Mouse (Mus musculus): ENCODE measurements around the gene Cd55.
"Not testable (repeated sequence)": the region's sequence is repeated elsewhere in the genome, so short reads cannot be mapped to it uniquely, and the experiment has no call there.

Cd55 gene

DNA sequence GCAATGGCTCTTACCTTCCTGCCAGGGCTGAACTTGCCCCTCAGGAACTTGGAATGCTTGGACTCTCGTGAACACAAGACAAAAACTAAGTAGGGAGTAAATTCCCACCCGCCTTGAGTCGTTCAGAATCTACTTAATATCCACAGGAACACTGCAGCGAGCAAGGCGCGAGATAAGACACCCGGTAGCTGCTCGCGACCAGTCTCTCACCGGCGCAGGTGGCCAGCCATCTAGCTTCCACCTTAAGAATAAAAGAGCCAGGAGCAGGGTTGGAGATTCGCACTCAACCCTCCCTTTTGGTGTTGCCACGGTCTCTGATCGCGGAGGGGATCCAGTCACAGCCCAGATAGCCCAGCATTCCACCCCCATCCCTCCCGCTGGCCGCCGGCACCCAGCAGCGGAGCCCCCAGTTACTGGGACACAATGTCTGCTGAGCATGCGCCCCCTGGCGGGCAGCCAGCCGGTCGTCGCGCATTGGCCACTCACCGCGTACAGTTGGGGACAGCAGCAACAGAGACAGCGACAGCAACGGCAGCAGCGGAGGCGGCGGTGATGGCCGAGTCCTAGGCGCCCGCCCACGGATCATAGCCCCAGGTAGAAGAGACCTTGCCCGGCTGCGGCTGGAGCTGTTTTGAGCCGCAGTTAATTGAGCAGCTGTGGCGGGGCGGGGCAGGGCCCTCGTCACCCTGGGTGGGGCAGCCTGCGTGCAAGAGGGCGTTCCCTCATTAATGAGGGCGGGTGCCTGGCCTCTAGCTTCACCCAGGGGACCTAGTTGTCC, at the start of gene Cd55:
Gene Cd55, minus strand, starts transcription at position 661 of the 778 bp plus-strand sequence.
- peak; percentile 52 for DNase-seq (ENCODE audit: low read depth, low spot score)

GRCm38 (mm10) chr1:130511823-130512370, 49.4 kb upstream of the Cd55 start:
- DNase-seq (ENCODE audit: low read depth, low spot score) = no peak

DNA sequence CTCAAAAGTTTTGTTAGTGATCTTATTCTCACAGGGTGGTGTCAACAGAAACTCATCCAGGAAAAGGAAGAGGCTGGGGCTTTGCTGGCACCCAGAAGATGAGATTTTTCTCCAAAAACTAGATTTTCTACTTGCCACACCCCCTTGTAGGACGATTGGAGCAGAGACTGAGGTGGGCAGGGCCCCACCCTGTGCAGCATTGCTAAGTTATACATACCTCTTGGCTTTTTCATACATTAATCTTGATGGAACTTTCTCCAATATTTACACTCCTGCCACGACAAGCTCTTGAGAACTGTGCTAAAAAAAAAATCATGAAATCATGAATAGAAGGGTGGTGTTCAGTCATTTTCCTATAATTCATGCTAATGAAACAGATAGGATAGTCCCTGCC, 46.4 kb upstream of the Cd55 start:
- no peak for DNase-seq (ENCODE audit: low read depth, low spot score)

DNA sequence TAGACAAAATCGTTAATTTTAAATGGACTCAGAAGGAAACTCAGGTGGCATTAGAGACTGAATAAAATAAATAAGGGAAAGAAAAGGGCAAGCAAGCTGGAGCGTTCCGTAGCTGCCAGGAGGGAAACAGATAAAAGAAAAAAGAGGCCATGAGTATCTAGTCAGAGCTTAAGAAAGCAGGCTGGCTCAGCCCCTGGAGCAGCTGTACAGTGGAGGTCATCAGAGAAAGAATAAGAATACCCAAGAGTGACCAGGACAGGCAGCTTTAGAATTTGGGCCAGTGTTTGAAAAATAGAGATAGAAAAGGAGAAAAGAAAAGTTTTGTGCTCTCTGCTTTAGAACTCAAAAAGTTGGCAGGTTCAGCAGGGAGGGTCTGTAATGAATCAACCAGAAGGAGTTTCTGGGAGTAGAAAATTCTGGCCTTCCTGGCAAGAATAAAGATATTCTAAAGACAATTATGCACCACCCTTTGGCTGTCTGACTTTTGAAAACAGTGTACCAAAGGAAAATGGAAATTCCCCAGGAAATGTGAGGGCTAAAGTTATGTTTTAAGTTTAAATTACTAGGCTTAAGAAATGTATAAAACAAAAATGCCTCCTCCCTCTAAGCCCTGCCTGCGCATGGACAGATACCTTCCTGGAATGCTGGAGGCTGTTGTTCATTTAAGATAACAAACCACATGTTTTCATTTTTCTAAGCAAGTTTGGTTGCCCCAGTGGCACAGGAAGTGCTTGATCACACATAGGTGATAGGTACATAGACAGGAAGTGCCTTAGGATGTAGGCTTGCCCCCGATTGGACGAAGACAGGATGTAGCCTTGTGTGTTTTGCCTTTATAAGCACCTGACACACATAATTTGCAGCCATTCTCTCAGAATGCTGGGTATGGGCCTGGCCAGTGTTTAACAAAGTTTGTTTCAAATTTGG, 45.7 kb upstream of the Cd55 start:
- no peak for DNase-seq (ENCODE audit: low read depth, low spot score)

DNA sequence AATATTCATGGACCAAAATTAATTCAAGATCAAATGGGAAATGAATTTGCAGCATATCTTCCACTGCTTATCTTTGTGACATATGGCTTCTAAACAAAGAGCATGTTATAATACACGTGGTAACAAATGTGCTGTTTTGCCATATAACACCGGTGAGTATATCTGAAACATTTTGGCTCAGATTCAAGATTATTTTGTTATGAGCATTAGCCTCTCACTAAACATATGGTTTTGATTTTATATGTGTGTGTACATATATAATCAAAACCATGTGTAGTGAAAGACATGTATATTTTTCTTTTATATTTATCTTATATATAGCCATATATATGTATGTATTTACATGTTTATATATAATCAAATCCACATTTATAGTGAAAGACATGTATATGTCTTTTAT, 44.9 kb upstream of the Cd55 start:
- no peak for DNase-seq (ENCODE audit: low read depth, low spot score)

- no peak for DNase-seq (ENCODE audit: low read depth, low spot score)
These were observed 37.4 kb upstream of the Cd55 start for GRCm38 (mm10) chr1:130499962-130500361.

GRCm38 (mm10) chr1:130498331-130498730, 35.8 kb upstream of the Cd55 start:
- no peak for DNase-seq (ENCODE audit: low read depth, low spot score)

GRCm38 (mm10) chr1:130486816-130487545, 24.4 kb upstream of the Cd55 start:
- no peak for DNase-seq (ENCODE audit: low read depth, low spot score)

DNA sequence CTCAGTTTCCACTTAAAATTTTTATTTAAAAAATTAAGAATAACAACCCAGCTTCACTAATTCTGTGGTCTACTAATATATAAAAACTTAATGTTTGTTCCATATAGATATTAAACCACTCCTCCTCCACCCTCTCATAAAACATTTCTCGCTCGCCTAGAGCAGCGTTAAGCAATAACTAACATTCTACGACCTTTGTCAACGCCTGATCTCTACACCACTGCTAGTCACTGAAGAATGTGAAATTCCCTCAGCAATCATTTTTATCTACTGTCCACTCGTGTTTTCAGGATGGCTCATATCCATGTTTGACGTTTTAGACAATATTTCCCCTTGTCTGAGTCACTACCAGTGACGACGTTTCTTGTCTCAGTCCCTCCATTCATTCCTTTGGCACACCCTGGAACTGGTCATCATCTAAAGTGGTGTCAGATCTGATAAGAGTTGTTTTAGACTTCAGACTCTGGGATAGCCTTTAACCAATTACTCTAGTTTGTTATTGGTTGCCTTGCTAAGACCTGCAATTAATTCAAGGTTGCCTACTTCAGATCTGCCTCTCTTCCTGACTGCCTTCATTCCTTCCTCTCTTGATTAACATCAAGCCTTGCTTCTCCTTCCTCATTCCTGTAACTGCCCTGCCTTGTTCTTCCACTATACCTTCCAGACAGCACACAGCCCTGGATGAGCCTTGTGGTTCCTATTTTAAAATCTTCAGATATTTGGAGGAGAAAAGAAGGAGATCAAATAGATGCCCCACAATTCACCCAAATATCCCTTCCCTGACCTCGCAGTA, 23.5 kb upstream of the Cd55 start:
- no peak for DNase-seq (ENCODE audit: low read depth, low spot score)

DNA sequence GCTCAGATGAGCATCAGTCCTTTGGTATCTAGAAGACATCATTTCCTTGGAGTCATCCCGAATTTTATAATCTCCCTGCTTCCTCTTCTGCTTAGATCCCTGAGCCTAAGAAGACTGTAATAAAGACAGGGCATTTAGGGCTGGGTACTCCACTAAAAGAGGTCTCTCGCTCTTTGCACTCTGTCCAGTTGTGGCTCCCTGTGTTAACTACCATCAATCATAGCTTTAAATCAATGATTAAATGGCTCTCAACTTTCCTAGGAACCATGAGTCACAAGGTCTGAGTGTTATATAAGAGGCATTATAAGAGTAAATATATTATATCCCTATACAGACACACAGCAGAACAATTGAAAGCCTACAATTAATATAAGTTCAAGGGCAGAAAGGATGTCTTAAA, 22.8 kb upstream of the Cd55 start:
- DNase-seq (ENCODE audit: low read depth, low spot score) = no peak

DNA sequence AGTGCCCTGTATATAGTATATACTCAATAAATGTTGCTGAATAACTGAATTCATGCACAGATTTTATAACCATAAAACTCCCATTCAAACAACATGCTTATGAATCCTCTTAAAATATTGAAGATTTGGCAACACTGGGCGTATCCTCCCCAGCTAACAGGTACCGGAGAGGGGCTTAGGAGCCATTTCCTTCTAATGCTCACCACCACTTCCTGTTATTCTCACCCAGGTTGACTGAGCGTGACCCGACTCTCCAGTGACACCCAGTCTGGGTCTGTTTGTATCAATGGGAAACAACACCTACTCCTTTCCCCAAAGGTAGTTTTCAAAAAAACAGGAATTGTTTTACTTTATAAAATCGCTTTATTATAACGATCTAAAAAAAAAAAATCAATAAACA, 12.4 kb upstream of the Cd55 start:
- DNase-seq (ENCODE audit: low read depth, low spot score) = no peak

- DNase-seq (ENCODE audit: low read depth, low spot score) = no peak
These were observed 11.7 kb upstream of the Cd55 start for GRCm38 (mm10) chr1:130474226-130474625.

- DNase-seq (ENCODE audit: low read depth, low spot score) = no peak
These were observed 7.5 kb upstream of the Cd55 start for GRCm38 (mm10) chr1:130470074-130470473.

DNA sequence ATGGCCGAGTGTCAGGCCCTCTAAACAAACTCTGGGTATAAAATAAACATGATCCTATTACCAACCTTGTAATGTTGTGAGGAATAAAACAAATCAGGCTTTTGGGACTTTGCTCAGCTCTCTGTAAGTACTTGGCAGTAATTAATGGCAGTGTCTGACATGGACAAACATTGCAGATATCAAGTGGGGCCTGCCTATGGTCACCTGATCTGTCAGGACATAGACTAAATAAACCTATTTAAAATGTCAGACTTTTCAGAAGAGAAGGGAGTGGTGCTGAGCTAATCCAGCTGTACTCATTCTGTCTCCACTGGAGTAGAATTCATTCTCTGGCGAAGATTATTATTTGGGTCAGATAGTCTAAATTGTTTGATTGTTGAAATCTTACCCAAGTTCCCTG, 4.9 kb upstream of the Cd55 start:
- no peak for DNase-seq (ENCODE audit: low read depth, low spot score)

- no peak for DNase-seq (ENCODE audit: low read depth, low spot score)
These were observed 1.6 kb upstream of the Cd55 start for GRCm38 (mm10) chr1:130464173-130464572.

- DNase-seq (ENCODE audit: low read depth, low spot score) = peak; percentile 6
These were observed 323 bp upstream of the Cd55 start for GRCm38 (mm10) chr1:130462867-130463266.

- no peak for DNase-seq (ENCODE audit: low read depth, low spot score)
These were observed 7.4 kb downstream of the Cd55 start for GRCm38 (mm10) chr1:130455111-130455510.

- DNase-seq (ENCODE audit: low read depth, low spot score) = not testable (repeated sequence)
These were observed 19.6 kb downstream of the Cd55 start for GRCm38 (mm10) chr1:130442930-130443329.

DNA sequence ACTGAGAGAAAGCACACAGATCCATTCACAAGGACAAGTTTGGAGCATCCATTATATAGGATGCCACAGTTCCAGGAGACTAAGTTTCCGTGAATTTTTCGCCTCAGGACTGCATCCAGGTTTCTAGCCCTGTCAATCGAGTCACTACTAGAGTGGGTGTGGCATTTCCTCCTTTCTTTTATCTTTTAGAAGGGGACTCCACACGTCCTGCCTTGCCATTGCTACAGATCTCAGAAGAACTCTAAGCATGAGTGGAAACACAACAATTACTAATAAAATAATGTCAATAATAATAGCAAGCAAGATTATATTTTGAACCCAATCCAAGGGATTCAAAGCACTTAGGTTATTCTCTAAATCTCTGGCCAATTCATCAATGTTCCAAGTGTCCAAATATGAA, 31.6 kb downstream of the Cd55 start:
- DNase-seq (ENCODE audit: low read depth, low spot score) = no peak

DNA sequence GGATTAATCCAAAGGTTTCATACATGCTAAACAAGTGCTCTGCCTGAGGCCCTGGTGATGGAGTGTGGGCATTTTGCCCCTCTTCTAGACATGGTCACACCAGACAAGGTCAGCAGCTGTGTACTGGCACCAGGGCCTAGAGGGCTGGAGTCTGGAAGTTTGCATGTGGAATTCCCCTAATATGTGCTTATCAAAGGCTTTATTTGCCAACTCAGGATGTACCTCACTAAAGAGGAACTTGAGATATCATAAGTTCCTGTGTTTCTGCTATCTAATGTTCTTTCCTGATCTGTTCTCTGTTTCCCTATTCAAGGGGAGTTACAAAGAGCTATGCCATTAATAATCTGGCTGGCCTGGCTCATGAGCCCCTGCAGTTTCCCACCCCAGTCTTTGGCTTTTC, 33.9 kb downstream of the Cd55 start:
- DNase-seq (ENCODE audit: low read depth, low spot score) = not testable (repeated sequence)
